Mouse (Mus musculus) forelimb bud, embryonic 11.5 days (tissue): ENCODE measurements around the gene Cd96.
"Not testable (repeated sequence)": the region's sequence is repeated elsewhere in the genome, so short reads cannot be mapped to it uniquely, and the experiment has no call there.

Source experiments
- DNase-seq: peaks from one replicate; pipeline ENCODE4 v3.0.0-alpha.2; 2012; ENCODE audit warnings: low read depth, low spot score

Cd96 gene

GRCm38 (mm10) chr16:46120020-46120419 lies at the start of gene Cd96:
Gene Cd96 (minus strand): TSS chr16:46120251.
- DNase-seq, result no peak

- DNase-seq, result no peak
These were observed 46.9 kb upstream of the Cd96 start for GRCm38 (mm10) chr16:46166971-46167370.

DNA sequence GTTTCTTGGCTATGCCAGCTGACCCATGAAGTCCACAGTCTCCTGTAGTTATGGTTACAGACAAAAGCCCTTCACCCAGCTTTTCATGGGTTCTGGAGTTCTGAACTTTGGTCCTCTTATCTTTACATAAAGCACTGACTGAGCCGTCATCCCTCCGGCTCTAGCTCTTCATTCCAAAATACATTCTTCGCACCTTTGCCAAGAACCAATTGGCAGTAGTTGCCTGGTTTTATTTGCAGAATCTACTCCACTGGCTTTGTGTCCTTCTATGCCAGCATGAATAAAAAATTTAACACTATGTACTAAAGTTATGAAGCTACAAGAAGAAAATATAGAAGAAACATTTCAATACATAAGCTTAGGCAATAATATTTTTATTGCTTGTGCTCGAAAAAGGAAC lies 45.3 kb upstream of the Cd96 start:
- no peak for DNase-seq

- DNase-seq, result not testable (repeated sequence)
These were observed 34.8 kb upstream of the Cd96 start, which contains the start of gene Gm4737 for GRCm38 (mm10) chr16:46154832-46155231. Gene Gm4737 (minus strand): TSS chr16:46155077.

- no peak for DNase-seq
These were observed 31.1 kb upstream of the Cd96 start for GRCm38 (mm10) chr16:46151141-46151540.

DNA sequence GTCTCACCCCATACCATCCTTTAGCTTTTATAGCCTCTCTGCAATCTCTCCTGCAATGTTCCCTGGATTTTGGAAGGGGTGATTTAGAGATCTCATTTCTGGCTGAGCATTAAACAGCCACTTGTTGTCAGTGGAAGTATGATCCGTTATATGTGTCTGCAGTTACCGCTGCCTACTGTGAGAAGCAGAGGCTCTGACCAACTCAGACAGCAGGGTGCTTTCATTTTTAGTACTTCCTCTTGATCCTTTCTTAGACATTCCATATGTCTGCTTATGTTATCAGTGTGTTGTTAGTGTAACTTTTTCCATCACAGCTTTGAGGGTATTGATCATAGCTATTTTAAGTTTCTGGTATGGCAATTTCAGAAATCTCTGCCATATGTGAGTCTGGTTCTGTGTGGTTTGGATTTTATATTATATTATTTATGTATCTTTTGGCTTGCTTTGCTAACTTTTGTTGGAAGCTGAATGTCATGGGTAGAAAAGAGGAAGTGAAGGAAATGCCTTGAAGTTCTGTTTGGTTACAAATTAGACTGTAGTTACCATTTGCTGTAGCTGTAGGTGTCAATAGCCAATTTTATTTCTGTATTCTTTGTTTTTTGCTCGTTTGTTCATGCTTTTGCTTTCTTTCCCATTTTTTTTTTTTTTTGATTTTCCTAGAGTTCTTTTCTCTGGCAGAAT lies 28.8 kb upstream of the Cd96 start:
- no peak for DNase-seq

DNA sequence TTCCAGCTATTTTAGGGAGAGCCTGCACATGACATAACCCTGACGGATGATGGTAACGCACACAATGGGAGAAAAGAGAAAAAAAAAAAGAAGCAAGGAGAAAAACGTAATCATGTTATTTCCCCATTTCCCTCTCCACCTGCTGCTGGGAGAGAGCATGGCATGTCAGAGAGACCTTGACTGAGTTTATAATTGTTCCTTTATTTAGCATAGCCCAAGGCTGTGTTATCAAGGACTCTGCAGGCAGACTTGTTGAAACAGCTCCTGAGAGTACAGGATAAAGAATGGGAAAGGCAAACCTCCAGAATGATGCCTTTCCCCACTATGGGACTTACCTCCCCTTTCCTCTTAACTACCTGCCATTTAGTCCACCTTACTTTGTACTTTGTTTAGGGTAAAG lies 26.9 kb upstream of the Cd96 start:
- DNase-seq, result no peak

DNA sequence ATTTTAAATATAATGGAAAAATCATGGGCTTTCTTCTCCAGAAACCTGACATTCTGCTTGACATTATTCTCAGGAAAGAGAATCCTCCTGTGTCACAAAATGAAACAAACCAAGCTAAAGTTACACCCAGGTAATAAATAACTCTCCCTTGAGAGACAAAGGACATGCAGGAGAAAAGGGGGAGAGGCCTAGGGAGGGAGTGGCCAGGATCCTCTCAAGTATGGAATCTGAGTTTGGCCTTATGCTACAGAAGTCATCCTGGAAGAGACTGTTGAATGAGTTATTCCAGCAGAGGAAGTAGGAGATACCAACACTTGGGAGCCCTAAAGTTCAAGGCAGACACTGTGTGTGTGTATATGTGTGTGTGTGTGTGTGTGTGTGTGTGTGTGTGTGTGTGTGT lies 2.2 kb upstream of the Cd96 start:
- no peak for DNase-seq

DNA sequence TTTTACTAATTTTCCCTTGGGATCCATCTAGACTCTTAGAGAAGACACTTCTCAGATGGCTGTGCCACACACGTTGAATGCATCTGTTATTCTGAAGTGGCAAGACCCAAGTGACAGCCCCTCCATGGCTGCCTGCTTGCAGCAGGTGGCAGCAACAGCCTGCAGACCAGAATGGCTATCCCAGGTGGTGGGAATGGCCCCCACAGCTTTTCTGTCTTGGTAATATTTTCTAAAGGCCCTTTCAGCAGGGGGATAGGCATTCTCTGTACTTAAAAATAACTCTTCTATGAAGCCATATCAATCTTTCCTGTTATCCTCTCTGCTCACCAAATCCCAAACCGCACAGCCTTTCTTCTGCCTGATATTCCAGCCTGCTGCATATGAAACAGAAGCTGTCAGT lies 1.4 kb upstream of the Cd96 start:
- peak; percentile 19 for DNase-seq

DNA sequence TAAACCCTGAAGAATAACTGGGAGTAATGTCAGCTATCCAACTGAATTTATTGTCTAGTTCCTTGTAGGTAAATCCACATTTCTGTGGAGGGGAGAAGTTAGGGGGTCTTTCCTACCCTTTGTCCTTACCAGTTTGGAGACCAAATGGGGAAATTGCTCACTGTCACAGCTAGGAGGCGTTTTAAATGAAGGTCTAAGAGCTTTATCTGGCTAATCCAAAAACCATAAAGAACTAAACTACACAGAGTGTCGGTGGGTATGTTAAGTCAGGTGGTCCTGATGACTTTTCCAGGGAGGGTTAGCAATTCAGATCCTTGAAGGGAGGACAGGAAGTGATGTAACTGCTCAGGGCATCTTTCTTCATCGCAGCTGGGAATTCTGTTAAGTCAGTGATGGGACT lies 556 bp upstream of the Cd96 start:
- DNase-seq, result no peak

DNA sequence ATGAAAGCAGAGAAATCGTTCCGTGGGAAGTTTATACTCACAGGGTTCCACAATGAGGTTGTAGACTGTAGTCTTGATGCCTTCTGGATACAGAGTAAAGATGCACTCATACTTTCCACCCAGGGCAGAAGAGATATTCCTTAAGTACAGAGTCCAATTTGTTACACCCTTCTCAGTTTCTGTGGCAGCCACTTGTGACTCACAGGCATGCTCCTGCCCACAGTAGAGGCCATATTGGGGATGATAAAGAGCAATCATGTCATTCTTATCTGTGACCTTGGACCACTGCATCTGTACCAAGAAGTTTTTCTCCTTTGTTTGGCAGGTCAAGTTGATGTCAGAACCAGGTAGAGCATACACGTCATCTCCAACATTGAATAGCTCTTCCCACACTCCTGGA lies 2.4 kb downstream of the Cd96 start:
- no peak for DNase-seq

- no peak for DNase-seq
These were observed 5.3 kb downstream of the Cd96 start for GRCm38 (mm10) chr16:46114727-46115126.

- no peak for DNase-seq
These were observed 10.5 kb downstream of the Cd96 start for GRCm38 (mm10) chr16:46109536-46109935.

DNA sequence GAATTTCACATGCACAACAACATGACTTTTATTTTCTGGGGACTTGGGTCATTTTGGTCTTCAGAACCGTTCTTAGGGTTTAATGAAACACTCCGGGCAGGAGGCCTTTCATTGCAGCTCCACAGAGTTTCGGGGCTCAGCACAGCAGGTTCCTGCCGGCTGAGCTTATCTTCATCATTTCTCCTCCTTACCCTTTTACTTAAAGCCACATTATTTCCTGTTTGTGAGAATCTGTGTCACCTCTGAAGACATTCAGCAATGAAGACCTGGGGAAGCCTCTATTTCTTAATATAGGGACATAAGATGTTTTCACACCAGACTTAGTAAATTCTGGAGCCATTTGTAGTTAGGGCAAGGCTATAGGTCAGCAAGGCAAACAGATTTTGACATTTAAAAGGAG lies 12.6 kb downstream of the Cd96 start:
- DNase-seq, result no peak

- no peak for DNase-seq
These were observed 15.6 kb downstream of the Cd96 start for GRCm38 (mm10) chr16:46104491-46104890.

DNA sequence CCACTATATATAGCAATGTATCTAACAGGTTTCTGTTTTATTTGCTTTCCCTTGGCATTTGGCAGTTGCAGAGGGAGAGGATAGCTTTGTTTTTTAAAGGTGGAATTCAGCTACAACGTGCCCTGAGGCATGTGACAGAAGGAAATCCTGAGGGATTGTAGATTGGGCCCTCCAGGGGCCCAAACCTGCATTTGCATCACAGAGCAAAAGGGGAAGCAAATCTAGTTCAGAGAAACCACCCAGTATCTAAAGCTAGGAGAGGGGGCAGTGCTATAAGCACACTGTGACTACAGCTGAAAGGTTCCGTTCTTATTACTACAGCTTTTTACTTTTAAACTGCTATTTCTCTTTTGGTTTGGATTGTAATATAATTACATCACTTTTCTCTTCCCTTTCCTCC lies 18.3 kb downstream of the Cd96 start:
- DNase-seq, result no peak

- no peak for DNase-seq
These were observed 19.8 kb downstream of the Cd96 start for GRCm38 (mm10) chr16:46100286-46100685.

DNA sequence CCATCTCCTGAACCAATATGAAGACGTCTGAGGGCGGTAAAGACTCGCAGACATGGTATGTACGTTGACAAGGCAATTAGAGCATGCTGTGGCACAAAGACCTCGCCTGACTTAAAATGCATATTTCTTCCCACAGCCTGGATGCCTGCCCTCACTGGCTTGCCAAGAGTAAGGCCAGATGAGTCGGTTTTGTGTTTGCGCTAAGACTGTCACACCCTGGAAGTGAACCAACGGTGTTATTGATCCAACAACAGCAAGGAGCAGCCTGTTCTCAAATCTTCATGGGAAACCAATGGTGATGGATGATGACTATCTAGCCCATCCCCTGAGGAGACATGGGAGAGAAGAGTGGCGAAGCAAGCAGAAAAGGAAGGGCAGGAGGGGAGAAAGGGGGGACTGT lies 22.6 kb downstream of the Cd96 start:
- DNase-seq, result no peak

DNA sequence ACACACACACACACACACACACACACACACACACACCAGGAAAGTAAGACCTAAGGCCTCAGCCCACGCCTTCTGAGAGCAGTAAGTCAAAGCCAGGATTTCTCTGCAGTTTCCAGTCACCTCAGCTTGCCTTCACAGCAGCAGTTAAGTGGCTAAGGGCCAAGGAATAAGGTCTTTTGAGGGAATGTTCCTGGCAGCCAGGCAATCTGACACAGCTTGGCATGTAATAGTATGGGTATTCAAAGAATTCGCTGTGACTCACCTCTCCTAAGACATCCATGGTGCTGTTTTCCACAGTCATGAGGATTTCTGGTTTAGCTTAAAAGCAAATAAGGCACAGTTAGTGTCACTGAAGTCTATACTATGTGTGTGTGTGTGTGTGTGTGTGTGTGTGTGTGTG lies 25.6 kb downstream of the Cd96 start:
- peak; percentile 7 for DNase-seq

DNA sequence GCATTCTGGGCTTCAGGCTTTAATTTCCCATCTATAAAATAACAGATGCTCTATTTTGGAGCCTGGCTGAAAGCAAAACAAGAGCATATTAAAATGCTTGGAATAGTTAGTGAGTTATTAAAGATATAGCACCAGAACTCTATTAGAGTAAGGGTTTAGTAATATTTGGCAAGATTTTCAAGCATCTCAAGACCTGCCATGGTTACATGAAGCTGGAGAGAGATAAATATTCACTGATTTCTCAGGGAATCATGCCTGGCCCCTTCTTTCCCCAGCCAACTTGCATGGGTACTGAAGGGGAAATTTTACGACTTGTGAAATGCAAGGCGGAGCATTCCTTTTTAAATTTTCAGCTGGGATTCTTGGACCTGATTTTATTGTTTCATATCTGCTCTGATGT lies 27.1 kb downstream of the Cd96 start:
- DNase-seq, result no peak

DNA sequence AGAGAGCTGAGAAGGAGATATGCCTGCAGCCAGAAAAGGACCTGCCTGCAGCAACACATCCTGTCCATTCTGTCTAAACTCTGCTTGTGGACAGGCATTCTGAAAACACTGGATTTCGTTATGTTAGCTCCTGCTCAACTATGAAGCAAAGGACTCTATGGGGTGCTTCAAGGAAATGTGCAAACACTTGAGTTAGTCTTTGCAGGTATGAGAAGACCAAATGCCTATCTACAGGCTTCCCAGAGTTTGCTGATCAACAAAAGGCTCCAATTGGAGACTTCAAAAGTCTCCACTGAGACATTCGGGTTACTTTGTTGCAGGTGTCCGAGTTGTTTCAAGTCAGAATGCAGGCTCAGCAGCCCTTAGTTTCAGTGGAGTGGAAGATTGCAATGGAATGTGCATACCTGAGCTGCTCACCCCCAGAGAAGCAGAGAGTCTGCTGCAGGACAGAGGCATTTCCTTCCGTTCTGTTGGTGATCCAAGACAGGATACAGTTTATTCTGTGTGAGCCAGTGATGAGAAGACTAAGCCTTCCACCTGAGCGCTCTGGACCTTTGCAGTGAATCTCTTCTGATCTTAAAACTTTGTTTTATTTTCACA lies 33.1 kb downstream of the Cd96 start:
- DNase-seq, result no peak

DNA sequence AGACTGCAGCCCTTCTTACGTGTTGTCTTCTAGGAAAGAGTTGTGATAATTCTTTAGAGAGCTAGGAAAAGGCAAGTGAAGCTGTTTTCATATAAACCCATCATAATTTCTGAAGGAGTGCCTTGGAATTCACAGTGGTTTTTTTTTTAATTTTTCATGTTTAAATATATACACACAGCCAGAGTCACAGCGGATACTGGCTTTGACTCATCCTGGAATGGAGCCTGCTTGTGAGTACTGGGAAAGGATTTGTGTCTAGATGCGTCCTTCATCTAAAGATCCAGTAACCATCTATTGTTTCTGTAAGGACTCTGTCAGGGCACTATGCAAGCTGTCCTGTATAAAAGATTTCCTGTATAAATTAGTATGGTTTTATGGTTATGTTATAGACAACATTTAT lies 52.1 kb downstream of the Cd96 start:
- DNase-seq, result no peak

DNA sequence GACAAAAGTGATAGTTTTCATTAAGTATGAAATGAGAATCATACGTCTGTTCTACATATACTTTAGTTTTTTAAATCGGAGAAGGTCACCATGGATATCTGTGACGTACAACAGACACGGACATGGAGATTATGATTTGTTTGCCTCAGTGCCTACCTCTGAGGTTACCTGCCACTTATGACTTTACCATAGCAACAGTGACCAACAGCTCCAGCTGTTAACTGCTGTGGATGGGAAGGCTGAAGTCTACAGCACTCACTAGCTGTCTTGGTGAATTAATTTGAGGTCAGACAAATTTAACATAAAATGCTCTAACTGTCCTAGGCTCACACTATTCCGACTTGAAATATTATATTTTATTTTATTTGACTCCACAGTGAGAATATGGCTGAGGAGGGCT lies 56.8 kb downstream of the Cd96 start:
- no peak for DNase-seq

DNA sequence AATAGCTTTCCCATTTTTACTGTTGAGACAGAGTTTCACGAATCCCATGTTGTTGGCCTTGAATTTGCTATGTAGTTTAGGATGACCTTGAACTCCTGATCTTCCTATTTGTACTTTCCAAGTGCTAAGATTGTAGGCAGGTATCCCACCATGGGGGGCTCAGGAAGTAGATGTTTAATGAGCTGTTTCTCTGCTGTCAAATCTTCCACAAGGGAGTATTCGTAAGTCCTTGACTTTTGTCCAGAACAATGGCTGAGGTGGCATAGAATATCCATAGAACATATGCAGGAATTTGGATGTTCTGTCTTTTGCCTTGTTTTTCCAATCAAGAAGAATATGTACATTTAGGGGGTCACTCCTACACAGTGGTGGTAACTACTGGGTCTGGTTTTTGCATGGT lies 73.1 kb downstream of the Cd96 start:
- no peak for DNase-seq
